Mouse (Mus musculus): ENCODE data around the gene 2700081O15Rik. TPM values are rescaled to one million over a fixed set of nuclear protein-coding genes. Genes with fewer than 3 reads are reported as not detected.
A peak's percentile ranks its signal among the peaks of the same experiment; 100 is the strongest.
"Not testable (repeated sequence)": the region's sequence is repeated elsewhere in the genome, so short reads cannot be mapped to it uniquely, and the experiment has no call there.

The 2700081O15Rik gene
- 10 to 100 TPM; 10.7 to 11.4 TPM for total RNA-seq (2021)
- long read RNA-seq, experiment 1, full-length matches to known transcripts: 3 of 7 reads
- long read RNA-seq, experiment 1, partial matches to known transcripts: 1 of 7 reads
- long read RNA-seq, experiment 1, other reads (novel, unspliced or antisense): 3 of 7 reads
- long read RNA-seq, experiment 2, full-length matches to known transcripts: 9 of 14 reads
- long read RNA-seq, experiment 2, partial matches to known transcripts: 0 of 14 reads
- long read RNA-seq, experiment 2, other reads (novel, unspliced or antisense): 5 of 14 reads

DNA sequence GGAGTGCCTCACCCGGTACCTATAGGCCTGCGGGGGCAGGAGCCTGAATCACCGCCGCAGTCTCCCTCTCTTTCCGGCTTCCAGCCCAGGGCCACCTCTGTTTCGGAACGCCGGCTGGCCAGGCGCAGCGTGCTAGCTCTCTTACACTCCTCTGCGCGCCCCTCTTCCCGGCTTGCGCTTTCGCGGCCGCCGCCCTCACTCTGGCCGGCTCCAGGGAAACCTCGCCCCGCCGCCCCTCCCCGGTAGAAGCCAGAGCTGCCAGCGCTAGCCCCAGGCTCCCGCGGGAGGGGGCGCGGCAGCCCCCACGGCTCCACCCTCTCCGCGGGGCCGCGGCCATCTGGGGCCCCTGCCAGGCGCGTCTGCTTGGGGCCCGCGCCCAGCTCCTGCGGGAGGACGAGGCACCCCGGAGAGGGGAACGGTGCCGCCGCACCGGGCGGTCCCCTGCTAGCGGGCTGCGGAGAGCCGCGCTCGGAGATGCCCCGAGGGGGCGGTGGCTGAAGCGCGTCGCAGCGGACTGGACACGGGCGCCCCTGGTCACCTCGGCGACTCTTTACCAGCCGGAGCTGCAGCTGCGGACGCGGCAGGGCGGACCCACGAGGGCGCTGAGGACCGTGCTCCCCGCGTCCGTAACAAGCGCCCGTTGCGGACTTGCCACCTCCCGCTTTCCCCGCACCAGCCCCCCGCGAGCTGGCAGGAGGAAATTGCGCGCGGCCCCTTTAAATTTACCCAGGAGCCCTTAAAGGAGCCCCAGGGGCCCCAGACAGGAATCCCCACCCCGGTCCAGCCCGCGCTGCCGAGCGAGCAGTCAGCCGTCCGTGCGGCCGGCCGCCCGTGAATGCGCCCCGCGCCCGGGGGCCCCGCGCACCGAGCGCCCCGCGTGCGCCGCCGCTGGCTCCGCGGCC, at the start of gene 2700081O15Rik:
2700081O15Rik (plus strand) TSS at position 792 of the 902 bp plus-strand sequence.
- intact Hi-C loops (cut with DNase I; ENCODE audit: low total_unique reads): loop anchor here (5.0 kb wide), 1 partner anchor 150 kb away; the partner anchor contains the start of gene Rcor2
- DNase-seq: peak; percentile 84

DNA sequence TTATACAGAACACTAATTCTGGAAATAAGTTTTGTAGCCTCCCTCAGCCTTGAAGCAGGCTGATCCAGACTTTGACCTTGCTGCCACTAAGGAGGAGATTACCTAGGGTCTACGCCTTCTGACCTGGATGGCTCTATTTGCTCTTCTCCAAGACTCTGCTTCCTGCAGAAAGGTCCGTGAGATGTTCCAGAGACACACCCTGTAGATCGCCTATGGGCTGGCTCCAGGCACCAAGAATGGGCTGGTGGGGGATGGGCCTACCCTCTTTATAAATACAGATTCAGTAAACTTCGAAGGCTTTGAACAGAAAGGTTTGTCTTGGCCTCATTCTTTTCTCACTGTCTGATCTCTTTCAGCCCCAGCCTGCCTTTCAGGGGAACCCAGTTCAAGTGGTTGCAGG, 48.0 kb upstream of the 2700081O15Rik start:
- DNase-seq; intact Hi-C loops (cut with DNase I; ENCODE audit: low total_unique reads): not testable (repeated sequence)

DNA sequence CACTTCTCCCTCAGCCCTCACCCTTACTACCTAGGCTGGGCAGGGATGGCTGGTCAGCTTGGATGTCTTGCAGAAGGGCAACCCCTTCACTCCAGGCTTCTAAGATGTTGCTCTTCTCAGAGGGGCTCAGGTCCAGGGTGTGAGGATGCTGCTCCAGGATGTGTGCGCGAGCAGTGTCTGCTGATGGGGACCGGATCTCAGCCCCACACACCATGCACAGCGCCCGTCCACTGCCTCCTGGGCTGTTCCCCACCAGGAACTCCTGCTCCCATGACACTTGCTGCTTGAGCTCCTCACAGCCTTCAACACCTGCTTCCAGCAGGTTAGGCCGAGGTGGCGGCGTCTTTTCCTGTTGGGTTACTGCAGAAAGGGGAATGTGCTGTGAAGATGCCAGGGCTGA, 42.9 kb upstream of the 2700081O15Rik start:
- intact Hi-C loops (cut with DNase I; ENCODE audit: low total_unique reads): no loop called here
- DNase-seq: no peak

DNA sequence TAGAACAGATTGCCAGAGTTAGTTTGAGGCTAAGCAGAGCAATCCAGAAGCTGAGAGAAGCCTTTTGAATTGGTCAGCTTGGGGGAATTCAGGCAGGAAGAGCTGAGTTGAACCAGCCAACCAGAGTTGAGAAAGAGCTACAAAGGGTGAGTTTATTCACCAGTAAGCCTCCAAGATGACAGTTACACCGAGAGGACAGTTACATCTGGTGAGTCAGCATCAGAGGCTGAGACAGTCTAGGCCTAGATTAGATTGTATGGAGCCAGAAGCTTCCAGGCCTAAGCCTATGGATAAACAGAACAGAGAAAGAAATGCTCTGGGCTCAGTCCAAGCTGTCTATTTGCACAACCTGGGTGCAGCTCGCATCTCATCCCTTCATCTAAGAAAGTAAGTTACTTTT, 39.8 kb upstream of the 2700081O15Rik start:
- DNase-seq: no peak
- intact Hi-C loops (cut with DNase I; ENCODE audit: low total_unique reads): no loop called here

DNA sequence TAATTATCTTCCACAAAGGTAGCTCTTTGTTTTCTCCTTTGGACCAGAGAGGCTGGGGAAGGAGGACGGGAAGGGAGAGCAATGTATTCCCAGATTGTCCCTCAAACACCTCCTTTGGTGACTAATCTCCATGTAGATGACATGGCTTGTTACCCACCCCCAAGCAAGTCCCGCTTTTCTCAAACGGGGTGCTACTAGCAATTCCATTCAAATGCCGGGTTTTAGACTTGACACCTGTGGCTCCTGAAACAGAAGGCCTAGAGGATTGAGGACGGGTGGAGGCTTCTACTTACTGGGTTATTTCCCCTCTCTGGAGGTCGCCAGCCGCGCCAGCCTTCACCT, 35.5 kb upstream of the 2700081O15Rik start:
- intact Hi-C loops (cut with DNase I; ENCODE audit: low total_unique reads): no loop called here
- DNase-seq: no peak

DNA sequence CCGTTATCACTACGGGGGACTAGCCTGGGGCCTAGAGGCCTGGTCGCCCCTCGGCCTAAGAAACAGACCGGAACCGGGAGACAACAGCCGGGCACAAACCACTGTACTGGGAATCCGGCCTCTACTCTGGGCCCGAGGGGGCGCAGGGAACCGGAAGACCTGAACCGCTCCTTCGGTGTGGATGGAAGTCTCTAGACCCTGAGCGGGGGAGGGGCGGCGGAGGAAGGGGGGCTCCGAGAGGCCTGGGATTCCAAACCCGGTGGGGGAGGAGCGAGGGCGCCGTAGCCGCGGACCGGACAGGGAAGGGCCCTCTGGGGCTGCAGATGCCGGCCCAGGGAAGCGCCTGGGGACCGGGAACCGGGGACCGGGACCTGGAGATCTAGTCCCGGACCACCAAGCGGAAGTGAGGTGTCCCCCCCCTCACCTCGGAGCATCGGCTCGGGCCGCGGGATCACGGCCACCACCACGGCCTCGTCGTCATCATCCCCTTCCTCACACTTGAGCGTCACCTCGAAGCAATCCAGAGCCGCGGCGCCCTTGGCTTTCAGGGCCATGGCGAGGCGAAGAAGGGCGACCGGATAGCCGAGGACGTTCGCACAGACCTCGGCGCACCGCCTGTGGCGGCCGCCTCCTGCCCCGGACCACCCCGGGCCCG, 35.0 kb upstream of the 2700081O15Rik start:
- intact Hi-C loops (cut with DNase I; ENCODE audit: low total_unique reads): no loop called here
- peak; percentile 72 for DNase-seq

DNA sequence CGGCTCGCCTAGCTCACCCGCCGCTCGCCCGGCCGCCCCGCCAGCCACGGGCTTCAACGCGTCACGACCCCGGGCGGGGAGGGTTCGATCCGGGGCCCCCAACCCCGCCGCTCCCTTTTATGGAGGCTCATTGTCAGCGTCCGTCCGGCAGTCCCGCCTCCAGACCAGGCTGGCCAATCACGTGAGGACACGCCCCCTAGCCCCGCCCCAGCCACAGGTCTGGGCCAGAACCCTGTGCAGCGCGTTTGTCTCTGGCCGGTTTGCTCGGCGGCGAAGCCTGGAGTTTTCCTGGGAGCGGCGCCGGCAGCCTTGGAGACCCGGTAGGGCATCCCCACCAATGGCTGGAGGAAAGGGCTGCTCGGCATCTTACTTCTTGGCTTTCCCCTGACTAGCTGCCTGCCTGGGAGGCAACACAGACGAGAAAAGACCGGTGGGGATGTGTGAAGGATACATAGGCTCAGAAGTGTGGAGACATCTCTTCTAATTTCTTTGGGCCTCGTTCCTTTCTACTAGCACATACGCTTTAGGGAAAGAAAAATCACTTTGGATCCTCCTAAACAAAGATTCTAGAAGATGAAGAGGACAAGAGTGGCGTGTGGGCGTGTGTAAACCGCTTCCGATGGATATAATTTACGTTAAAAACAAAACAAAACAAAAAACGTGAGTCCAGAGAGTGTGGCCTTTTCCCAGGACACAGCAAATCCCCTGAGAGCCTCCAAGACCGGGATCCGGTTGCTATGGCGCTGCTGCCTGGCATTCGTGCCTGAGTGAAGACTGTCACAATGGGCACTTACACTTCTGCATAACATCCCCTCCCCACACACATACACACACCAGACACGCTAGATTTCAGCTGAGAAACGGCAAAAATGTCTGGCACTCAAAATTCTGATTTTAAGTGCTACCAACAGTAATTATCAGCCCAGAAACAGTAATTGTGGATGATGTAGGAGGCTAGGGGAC, 34.2 kb upstream of the 2700081O15Rik start, which contains the start of gene Spindoc:
Spindoc (minus strand) TSS at position 92 of the 963 bp plus-strand sequence.
- DNase-seq: peak; percentile 98
- intact Hi-C loops (cut with DNase I; ENCODE audit: low total_unique reads): no loop called here

DNA sequence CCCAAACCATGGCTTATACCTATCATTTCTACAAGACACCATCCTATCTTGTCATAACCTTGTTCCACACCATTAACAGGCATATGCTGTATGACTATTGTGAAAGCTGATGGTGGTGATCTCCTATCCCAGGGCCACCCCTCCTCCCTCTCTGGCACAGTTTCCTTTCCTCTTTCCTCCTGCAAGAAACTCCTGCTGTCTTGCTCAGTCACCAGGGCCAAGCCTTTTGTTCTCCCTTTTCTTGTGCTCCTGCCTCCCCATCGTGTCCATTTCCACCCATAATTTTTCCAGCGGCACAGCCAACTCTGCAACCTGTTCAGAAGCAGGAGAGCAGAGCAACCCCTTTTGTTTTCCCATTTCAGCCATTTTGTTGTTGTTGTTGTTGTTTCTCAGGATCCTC, 31.4 kb upstream of the 2700081O15Rik start:
- DNase-seq: no peak
- intact Hi-C loops (cut with DNase I; ENCODE audit: low total_unique reads): no loop called here

DNA sequence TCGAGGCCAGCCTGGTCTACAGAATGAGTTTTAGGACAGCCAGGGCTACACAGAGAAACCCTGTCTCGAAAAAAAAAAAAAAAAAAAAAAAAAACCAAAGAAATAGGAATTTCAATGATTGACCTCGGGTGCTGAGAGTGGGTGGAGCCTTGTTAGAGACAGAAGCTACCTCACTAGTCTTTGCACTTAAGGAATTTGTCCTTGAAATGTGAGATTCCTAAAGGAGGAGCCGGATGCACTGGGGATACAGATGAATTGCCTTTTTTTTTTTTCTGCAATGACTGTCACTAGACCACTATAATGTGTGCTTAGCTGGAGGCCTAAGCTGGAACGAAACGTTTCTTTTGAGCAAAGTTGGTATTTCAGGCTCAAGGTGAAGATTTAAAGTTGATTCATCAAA, 28.9 kb upstream of the 2700081O15Rik start:
- no peak for DNase-seq
- intact Hi-C loops (cut with DNase I; ENCODE audit: low total_unique reads): no loop called here

DNA sequence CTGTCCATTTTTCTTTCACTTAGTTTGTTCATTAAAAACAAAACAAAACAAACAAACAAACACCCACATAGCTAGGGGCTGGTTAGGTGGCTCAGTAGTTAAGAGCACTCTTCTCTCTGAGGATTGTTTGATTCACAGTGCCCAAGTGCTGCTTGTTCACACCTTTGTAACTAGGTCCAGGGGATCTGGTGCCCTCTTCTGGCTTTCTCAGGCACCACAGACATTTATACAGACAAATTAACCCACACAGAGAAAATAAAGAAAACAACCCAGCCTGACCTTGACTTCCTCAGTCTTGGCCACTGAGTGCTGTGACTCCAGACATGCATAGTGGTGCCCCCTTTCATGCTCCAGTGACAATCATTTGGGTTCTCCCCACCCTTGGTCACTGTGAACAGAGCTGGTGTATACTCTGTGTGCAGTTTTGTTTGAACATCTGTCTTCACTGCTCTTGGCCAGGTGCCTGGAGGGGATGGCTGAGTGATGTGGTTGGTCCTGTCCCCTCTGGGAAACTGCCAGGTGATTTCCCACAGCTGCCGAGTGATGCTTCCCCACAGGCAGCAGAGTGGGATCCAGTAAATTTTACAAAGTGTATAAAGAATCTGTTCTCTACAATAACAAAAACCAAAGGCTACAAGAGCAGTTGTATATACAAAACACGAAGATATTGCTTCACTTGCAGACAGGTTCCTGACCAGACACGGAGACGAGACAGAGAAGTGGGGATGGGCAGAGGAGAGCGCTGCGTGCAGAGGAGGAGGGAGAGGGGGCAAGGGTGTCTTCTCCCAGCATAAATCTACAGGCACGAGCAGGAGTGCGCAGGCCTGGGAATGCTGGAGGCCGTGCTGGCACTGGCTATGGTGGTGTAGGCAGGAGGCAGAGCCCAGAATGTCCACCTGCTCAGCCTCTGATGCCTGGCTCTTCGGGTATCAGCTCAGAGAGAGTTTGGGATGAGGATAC, 20.3 kb upstream of the 2700081O15Rik start:
- intact Hi-C loops (cut with DNase I; ENCODE audit: low total_unique reads): not testable (repeated sequence)
- DNase-seq: peak; percentile 74

DNA sequence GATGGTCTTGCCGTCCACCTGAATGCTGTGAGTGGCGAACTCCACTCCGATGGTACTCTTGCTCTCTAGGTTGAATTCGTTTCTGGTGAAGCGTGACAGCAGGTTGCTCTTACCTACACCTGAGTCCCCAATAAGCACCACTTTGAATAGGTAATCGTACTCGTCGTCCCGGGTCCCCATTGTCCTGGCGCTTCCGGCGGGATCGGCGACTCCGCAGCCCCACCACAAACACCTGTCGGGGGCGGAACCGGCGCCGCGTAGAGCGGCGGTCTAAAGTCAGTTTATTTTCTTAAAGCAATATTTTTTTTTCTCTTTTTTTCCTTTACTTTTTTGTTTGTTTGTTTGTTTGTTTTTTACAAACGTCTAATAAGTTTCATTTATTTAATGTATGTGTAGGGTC, 18.5 kb upstream of the 2700081O15Rik start:
- intact Hi-C loops (cut with DNase I; ENCODE audit: low total_unique reads); DNase-seq: not testable (repeated sequence)

DNA sequence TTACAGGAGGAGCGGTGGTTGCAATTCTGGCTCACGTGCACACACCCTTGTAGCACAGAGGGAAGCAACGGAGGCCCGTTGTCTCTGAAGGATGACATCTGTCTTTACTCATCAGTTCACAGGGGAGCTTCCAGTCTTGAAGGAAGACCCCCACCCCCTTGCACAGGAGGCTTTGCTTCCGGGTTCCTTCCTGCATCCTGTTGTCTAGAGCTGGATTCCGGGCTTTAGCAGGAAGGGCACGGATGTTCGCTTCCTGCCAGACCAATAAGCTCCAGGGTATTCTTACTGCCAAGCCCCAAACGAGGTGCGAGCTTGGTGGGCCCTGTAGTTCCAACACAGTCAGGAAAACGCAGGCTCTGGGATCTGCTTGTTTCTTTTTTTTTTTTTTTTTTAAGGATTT, 16.8 kb upstream of the 2700081O15Rik start:
- DNase-seq: peak; percentile 10
- intact Hi-C loops (cut with DNase I; ENCODE audit: low total_unique reads): no loop called here

DNA sequence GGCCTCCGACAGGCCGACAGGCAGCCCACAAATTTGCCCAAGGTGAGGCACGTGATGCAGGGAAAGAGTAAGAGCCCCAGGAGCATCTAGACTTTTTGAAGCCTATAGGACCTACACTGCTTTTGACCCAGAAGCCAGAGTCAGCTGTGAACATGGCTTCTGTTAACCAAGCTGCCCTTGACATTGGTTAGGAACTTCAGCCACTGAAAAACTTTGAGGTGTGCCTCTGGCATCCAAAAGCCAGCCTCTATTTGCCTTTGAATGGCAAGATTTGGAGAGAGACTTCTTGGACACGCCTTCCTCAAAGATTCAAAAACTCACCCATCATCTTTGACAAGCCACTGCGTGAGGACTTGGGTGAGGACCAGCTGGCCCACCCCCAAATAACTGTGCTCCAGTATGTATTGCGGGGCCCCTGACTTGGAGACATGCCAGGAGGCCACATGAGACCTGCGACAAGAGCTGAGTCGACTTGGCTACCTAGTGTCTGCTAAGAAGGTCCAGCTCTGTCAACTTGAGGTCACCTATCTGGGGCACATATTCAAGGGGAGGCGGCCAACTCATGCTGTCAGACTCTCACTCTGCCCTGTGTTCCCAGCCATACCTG, 12.7 kb upstream of the 2700081O15Rik start:
- intact Hi-C loops (cut with DNase I; ENCODE audit: low total_unique reads): no loop called here
- DNase-seq: no peak

DNA sequence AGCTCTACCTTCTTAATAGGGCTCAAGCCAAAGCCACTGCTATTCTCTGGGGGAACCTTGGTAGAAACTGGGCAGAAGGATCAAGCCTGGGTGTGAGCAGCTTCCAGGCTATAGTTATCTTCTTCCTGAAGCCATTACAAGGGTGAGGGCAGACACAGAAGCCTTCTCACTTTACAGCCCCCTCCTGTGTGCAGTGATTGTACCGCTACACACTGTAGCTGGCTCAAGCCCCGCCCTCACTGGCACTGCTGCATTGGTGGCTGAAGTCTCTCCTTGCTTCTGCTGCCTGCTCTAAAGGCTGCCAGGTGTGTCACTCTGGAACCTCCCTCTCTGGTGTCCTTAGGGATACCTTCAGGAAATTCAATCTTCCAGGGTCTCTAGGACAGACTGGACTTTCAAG, 5.1 kb upstream of the 2700081O15Rik start:
- intact Hi-C loops (cut with DNase I; ENCODE audit: low total_unique reads): loop anchor here (5.0 kb wide), 1 partner anchor 55 kb away; no protein-coding TSS in a partner anchor

DNA sequence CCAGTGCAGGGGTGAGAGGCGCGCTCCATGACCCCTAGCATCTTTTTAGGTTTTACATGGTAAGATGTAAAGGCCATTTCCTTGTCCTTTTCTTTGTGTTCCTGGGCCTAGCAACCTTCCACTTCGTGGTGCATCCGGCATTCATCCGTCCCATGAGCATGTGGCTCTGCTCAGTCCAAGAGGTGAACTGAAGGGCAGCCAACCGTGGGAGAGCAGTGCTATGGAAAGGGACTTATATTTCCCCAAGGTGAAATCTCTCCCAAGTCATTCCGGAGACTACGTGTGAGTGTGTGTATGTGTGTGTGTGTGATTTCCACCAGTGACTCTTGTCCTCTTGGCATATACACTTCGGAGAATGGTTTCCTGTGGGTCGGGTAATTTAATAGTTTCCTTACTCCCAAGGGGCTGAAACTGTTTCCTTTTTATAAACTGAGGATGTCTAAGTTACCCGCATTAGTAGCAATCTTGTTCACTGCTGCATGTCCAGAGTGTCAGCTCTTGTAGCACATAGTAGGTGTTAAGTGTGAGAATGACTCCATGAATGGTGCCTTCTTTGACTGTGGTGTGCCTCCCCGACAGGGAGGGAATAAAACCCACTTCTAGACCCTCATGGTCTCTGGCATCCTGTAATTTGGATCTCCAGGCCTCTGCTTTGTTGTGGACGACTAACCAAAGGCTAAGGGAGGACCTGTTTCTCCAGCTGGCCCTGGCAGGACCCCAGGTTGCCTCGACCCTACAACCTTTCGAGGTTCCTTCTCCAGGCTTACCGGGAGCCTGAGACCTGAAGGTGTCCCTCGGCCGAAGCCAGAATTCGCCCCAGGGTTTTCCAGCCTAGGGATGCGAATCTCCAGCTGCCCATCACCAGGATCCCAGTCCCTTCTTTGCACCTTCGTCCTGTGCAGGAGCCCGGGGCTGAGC, 1.2 kb upstream of the 2700081O15Rik start:
- intact Hi-C loops (cut with DNase I; ENCODE audit: low total_unique reads): loop anchor here (5.0 kb wide), 1 partner anchor 149 kb away; the partner anchor contains the start of gene Rcor2
- DNase-seq: no peak

More for the DNA sequence above, 5.1 kb upstream of the 2700081O15Rik start:
- DNase-seq: no peak
